Mouse (Mus musculus): ENCODE measurements around the gene Wdr17.

Gene Wdr17

GRCm38 (mm10) chr8:54886987-54887785 lies at the start of gene Wdr17:
TSS of gene Wdr17 (minus strand) at chr8:54887184.
- no peak for DNase-seq (ENCODE audit: low read depth, low spot score)

DNA sequence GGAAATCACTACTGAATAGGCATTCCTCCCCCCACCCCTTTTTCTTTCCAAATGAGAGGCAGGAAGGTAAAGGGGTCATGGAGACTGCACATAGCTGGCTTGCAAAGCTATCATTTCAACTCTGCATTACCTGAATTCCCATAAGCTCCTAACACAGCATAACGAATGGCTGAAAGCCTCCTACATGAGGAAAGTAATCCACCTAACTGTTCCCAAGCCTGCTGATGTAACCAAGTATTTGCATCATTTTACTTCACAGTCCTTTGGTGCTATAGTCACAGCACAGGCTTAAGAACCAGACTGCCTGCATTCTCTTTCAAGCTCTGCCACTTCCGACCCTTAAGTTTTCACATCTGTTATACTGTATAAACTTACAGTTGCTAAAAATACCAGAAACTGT lies 45.3 kb upstream of the Wdr17 start:
- no peak for DNase-seq (ENCODE audit: low read depth, low spot score)

DNA sequence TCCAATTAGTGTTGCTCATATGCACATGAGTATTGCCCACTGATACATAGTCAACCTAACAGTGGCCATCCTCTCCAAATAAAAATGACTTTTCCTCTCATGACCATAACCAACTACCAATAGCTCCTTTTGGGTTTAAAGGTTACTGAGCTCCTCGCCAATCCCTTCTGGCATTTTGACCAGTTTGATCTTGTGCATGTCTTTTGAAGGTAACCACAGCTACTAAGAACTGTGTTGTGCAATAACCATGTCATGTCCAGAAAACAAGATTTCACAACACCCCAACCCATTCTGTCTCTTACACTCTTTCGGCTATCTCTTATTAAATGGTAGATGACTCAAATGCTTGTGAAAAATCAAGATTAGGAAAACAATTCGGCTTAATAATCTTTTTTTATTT lies 38.0 kb upstream of the Wdr17 start:
- DNase-seq (ENCODE audit: low read depth, low spot score) = no peak

DNA sequence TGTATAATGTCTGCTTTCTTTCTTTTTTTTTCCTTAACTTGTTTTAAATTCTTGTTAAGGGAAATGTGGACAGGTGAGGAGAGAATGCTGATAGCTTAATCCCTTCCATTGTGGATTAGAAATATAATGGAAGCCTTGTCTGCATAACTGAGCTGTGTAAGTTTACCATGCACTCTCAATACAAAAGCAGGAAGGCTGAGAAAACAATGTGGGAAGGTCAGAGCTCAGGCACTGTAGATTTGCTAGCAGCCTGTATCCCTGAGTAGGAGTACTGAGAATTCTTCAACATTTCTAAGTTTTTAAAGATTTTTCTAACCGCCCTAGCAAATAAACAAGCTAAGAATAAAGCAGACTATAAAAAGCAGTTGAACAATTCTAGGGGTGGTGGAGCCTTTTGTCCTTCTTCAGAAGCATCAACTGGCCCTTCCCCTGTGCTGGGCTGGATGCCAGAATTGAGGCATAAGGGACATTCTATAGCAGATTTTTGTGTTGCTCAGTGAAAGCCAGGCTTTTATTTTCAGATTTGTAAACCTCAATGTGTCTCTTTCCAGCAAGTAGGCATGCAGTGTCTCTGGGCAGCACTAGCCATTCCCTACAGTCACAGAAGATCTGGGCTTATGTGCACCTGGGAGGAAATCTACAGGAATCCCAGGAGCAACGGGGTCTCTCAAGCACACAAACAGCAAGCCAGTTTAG lies 35.3 kb upstream of the Wdr17 start:
- DNase-seq (ENCODE audit: low read depth, low spot score) = no peak

DNA sequence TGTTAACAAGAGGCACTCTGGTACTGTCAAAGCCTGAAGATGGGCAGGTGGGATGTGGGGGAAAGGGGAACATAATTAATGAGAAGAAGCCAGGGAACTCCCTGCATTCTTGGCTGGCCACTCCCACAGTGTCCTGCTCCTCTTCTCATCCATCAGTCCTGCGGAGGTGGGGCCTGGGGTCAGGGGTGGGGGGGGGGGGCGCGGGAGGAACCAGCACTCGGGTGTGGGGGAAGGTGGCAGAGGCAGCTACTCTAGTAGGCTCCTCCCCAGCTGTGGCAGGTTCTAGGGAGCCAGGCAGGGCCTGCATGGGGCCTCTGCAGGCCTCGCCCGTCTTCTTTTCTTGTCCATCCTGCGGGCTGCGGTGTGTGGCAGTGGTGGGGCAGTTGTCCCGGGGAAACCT lies 30.7 kb upstream of the Wdr17 start:
- no peak for DNase-seq (ENCODE audit: low read depth, low spot score)

DNA sequence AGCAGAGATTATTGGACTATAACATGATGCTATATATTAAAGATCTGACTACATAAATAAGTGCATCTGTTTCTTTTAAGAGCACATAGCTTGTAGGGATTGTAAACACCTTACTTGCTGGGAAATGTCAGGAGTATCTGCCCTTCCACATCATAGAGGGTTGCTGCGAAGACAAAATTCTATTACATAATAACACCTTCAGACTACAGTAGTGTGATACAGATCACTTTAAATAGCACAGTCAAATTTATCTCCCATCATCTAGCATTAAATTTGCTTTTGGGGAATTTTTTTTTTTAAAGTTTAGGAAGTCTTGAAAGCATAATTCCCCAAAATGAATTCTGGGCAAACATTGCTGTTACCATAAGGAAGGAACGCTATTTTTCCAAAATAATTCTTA lies 25.9 kb upstream of the Wdr17 start:
- no peak for DNase-seq (ENCODE audit: low read depth, low spot score)

- DNase-seq (ENCODE audit: low read depth, low spot score) = no peak
Observed at GRCm38 (mm10) chr8:54899444-54899843, 12.5 kb upstream of the Wdr17 start.

- DNase-seq (ENCODE audit: low read depth, low spot score) = no peak
Observed at GRCm38 (mm10) chr8:54894637-54895322, 7.8 kb upstream of the Wdr17 start.

DNA sequence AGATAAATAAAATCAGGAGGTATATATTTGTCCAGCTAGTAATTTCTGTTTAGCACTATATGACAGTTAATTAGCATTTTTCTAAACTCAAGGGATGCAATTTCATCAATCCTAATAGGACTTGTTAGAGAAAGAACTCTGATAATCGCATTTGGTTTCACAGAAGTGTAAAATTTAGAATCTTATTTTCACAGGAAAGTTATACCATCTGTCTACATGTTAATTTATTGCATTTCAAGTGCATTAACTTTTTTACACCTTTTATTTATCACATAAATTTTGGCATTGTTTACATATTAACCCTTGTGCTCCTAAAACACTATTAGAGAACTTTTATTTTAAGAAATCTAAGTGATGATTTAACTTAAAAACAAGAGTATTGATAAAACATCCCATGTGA lies 7.2 kb upstream of the Wdr17 start:
- DNase-seq (ENCODE audit: low read depth, low spot score) = no peak

DNA sequence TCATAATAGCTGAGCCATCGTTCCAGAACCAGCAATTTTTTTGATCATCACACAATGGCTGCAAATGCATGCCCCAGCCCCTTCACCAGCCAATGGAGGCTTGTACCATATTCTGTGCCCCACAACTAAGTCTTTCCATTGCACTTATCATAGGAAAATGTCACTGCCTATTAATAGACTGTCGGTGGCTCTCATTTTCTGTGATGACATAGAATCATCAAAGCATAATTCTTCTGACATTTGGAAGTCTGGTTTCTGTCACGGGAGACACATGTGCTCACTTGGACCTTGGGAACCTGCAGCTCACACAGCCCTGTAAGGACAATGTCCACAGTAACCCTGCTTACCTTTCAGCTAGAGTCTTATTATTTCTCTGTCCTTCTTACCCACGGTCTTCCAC lies 424 bp downstream of the Wdr17 start:
- no peak for DNase-seq (ENCODE audit: low read depth, low spot score)

DNA sequence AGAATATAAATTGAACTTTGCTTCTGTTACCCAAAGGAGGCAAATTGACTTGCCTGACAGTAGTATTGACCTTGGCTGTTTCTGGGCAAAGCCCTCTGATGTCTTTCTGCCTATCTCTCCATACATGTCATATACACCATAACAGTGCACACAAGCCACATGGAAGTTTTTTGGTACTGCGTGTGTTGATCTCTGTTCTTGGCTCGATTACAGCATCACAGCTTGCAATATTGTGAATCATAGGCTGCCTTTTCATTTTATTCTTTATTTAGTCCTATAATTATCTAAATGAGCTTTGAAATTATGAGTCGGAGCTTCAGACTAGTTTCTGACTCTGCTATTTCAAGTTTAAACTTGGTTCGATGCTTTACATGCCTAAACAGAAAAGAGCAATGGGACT lies 10.5 kb downstream of the Wdr17 start:
- no peak for DNase-seq (ENCODE audit: low read depth, low spot score)

GRCm38 (mm10) chr8:54864761-54865064 lies 22.3 kb downstream of the Wdr17 start:
- no peak for DNase-seq (ENCODE audit: low read depth, low spot score)

DNA sequence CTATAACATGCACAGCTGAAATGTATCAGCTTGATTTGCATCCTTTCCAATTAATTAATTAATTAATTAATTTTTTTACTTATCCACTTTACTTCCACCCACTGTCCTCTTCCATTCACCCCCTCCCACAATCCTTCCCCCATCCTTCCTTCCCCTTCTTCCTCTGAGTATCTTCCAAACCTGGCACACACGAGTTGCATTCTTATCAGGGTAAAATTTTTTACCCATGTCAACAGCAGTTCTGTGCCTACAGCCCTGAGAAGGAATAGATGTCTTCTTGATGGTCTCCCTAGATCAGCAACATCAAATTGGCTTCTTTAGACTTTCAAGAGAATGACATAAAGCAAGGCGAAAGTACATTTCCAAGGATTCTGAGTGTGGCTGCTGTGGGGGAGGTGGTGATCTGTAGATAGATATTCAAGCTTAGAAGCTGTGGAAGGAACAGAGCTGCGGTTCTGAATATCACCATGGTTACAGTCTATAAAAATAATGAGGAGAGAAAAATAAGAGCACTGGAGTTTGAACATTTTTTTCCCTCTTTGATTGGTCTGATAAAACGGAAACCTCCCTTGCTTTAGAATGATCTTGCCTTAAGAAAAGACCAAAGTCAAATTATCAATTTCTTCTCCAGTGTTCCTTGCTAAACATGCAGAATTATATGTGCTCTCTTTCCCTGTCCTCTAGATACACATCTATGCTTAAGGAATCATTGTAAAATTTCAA lies 22.8 kb downstream of the Wdr17 start:
- no peak for DNase-seq (ENCODE audit: low read depth, low spot score)

- no peak for DNase-seq (ENCODE audit: low read depth, low spot score)
Observed at GRCm38 (mm10) chr8:54836029-54836959, 50.7 kb downstream of the Wdr17 start.

DNA sequence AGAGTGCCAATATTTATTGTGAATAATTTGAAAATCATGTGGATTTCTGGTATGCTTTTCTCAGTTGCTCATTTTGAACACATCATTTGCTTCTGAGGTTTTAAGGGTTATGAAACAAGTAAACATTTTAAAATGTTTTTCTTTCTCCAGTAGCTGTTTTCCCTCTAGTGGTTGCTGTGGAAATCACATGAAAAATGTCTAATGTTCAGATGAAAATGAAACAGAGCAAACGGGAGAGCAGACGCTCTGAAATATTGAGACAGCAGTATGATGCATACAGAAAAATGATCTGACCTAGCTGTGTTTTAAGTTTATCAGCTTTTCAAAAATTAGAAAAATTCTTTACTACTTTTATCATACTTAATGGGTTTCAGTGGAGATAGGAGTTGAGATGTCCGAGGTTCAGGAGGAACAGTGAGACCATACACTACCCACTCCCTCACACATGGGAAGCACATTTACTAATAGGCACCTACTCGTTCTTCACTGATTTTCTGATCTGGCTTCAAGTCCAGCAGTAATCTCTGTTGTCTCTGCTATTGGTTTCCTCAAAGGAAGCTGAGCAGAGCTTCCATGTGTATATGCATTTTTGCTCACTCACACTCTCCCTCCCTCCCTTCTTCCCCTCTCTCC lies 57.1 kb downstream of the Wdr17 start:
- no peak for DNase-seq (ENCODE audit: low read depth, low spot score)

- DNase-seq (ENCODE audit: low read depth, low spot score) = no peak
Observed at GRCm38 (mm10) chr8:54827974-54828373, 59.0 kb downstream of the Wdr17 start.

- DNase-seq (ENCODE audit: low read depth, low spot score) = no peak
Observed at GRCm38 (mm10) chr8:54822956-54823355, 64.0 kb downstream of the Wdr17 start.

DNA sequence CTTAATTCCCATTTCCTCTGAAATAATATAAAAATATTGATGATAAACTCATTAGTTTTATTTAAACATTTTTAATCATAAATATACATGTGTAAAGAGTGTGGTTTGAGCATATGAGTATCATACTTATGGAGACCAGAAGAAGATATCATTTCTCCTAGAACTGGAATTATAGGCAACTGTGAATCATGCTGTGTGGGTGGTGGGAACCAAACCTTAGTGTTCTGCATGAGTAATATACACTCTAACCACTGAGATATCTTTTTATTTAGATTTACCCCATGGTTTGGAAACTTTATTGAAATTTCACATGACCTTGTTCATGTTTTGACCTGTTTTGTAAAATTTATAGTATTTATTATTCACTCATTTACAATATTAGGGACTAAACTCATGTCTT lies 68.3 kb downstream of the Wdr17 start:
- no peak for DNase-seq (ENCODE audit: low read depth, low spot score)

DNA sequence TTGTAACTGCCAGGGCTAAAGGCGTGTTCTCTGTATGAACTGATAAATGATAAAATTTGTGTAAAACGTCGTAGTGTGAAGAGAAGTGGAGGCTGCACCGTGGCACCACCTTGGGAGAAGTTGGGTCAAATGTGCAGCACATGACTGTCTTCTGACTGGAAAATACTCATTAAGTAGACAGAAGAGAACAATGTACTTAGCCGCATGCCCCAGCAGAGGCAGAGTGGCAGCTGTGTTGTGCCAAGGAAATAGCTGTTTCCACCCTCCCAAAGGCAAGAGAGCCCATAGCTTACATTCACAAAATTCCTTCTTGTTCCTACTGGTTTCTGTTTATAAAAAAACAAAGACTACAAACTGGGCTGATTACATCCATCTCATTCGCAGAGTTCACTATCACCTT lies 78.8 kb downstream of the Wdr17 start:
- DNase-seq (ENCODE audit: low read depth, low spot score) = no peak

DNA sequence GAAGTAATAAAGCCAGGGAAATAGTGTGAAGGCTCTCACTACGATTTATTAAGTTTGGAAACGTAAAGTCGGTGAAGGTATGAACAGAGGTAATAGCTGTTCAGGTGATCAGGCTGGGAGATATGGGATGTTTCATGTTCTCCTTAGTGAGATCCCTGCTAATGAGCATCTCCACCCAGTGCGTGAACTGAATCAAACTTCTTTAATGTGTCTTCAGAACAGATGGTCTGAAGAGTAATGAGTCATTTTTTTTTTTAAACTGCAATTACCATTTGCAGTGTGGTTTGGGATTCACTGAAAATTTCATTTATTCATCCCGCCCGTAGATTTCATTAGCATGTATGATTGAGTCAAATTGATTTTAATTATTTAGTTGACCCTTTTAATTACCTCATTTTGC lies 80.8 kb downstream of the Wdr17 start:
- DNase-seq (ENCODE audit: low read depth, low spot score) = no peak

DNA sequence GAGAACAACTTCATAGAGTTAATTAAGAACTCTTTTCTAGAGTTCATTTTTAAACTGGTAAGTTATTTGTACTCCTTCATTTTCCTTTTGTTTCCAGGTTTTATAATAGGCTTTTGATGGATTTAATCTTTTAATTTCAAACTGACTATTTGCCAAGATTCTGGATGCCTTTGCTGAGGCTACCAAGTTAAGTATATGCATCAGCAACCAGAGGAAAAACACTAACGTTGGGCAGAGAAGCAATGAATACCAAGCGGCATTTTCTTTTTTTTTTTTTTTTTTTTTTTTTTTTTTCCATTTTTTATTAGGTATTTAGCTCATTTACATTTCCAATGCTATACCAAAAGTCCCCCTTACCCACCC lies 94.3 kb downstream of the Wdr17 start:
- no peak for DNase-seq (ENCODE audit: low read depth, low spot score)
